Mouse (Mus musculus) urinary bladder, postnatal 10 days (tissue): ENCODE results near the gene Mas1.
"Not testable (repeated sequence)": the region's sequence is repeated elsewhere in the genome, so short reads cannot be mapped to it uniquely, and the experiment has no call there.

Experiments used
- DNase-seq: peaks from one replicate; pipeline ENCODE4 v3.0.0; 2022; ENCODE audit warnings: low spot score

Gene Mas1

GRCm38 (mm10) chr17:12868043-12868442, at the start of gene Mas1:
TSS of gene Mas1 (minus strand) at chr17:12868143.
- no peak for DNase-seq

GRCm38 (mm10) chr17:12916588-12917380, 48.8 kb upstream of the Mas1 start:
- DNase-seq, result no peak

GRCm38 (mm10) chr17:12915881-12916583, 48.1 kb upstream of the Mas1 start, which contains the start of gene Mrpl18:
TSS of gene Mrpl18 (minus strand) at chr17:12916345.
- peak; percentile 93 for DNase-seq

DNA sequence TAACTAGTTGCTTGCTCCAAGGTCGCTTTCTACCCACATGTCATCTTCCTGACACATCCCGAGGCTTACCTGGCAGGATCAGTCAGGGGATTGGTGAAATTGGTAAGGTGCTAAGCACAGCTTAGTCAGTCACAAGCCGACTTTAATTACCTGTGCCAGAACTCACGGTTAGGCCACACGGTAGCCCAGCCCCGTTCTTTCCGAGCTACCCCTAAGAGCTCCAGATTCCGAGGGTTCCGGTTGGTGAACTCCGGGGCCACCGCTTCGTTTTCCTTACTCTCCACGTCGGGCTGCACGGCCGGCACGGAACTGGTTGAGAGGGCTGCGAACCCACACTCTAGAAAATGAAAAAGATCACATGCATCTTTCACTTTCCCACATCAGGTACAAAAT, 47.5 kb upstream of the Mas1 start, which contains the start of gene Tcp1:
Gene Tcp1, plus strand, starts transcription at position 214 of the 393 bp plus-strand sequence.
- DNase-seq, result no peak

DNA sequence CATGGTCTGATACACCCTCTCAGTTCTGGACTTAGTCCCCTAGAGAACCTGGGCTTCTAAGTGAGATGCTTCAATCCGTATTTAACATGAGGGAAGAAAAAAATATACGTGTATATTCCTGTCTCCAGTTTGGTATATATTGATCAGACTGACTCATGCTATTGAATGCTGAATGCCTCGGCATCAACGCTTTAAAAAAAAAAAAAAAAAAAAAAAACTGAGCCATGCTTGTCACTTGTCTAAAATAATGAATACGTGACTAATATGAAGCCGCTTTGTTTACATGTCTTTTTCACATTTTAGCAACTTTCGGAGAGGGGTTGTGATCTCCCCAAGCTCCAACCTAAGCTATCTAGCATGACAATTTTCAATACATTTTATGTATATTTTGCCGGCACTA, 42.4 kb upstream of the Mas1 start:
- DNase-seq, result no peak

DNA sequence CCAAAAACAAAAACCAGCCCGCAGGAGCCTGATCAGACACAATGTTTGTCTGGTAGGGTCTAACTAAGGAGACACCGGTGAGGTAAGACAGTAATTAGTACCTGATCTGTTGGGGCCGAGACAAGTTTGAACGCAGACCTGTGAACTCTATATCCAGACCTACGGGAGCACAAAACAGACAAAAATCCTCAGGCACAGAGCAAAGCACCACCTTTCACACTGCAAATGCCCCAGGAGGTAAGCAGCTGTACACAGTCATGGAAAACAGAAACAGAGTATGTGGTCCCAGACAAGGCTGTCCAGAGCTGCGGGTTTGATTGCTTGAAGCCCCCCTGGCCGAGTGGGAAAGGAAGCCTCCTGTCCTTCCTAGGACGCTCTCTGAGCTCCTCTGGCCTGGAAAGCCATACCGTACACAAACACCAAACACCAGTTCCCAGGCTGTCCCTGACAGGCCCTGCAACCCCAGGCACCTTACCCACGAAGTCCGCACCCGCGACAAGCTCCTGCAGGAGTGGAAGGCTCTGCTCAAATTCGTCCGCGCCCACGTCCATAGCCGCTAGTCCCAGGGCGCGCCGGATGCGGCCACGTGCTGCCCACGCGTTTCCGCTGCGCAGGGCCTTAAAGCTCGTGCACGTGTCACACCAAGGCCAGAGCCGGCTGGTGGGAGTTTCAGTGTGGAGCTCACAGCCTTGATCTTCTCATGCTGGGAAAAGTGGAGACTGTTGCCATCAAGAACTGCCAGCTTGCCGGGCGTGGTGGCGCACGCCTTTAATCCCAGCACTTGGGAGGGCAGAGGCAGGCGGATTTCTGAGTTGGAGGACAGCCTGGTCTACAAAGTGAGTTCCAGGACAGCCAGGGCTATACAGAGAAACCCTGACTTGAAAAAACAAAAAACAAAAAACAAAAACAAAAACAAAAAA, 41.7 kb upstream of the Mas1 start, which contains the start of gene Pnldc1:
Gene Pnldc1, minus strand, starts transcription at position 870 of the 920 bp plus-strand sequence.
- DNase-seq, result no peak

GRCm38 (mm10) chr17:12906436-12906835, 38.5 kb upstream of the Mas1 start:
- no peak for DNase-seq

GRCm38 (mm10) chr17:12905810-12906209, 37.9 kb upstream of the Mas1 start:
- DNase-seq, result no peak

- no peak for DNase-seq
Measured at GRCm38 (mm10) chr17:12904349-12904748, 36.4 kb upstream of the Mas1 start.

DNA sequence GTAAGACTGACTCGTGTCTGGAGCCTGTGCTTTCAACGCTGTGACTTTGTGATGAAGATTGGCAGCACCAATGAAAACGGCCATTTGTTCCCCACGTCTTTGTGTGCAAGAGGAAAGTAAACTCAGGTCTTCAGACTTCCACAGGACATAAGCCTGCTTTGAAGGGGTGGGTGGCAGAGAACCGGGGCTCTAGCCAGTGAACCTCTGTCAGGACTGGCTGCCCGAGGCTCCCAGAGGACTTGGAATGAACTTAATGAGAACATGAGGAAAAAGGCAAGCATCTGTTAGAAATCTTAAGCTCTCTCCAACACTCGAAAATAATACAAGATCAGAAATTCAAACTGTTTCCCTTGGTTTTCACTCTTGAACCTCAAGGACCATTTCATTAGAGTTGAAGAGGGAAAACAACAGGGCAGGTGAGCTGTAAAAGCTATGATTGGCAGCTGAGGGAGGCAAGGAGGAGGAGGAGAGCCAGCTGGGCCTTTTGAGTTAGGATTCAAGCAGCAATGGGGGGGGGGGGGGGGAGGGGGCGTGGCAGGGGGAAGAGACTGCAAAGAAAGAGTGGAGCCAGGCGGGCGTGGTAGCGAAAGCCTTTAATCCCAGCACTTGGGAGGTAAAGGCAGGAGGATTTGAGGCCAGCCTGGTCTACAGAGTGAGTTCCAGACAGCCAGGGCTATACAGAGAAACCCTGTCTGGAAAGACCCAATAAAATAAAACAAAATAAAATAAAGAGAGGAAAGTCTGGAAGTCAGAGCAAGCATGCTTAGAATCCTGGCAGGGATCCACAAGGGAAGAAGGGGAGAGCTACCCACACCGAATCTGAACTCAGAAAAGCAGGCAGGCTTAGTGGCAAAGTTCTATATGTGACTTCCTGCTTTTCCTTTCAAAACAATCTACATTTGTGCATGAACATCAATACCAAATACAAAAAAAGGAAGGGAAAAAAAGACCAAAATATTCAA, 35.7 kb upstream of the Mas1 start:
- no peak for DNase-seq

GRCm38 (mm10) chr17:12902291-12902690, 34.3 kb upstream of the Mas1 start:
- no peak for DNase-seq

DNA sequence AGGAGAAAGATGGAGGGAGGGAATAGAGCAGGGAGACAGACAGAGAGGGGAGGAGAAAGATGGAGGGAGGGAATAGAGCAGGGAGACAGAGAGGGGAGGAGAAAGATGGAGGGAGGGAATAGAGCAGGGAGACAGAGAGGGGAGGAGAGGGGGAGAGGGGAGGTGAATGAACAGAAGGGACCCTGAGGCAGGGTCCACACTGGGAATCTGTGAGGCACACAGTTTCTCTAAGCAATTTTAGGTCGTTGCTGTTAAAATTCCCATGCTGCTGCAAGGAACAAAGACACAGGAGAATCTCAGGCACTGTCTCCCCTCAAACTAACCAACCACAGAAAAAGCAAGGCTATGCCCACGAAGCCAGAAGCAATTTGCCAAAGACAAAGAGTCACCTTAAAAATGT, 30.7 kb upstream of the Mas1 start:
- not testable (repeated sequence) for DNase-seq

- DNase-seq, result no peak
Measured at GRCm38 (mm10) chr17:12897674-12898073, 29.7 kb upstream of the Mas1 start.

GRCm38 (mm10) chr17:12892033-12892432, 24.1 kb upstream of the Mas1 start:
- no peak for DNase-seq

- no peak for DNase-seq
Measured at GRCm38 (mm10) chr17:12891054-12891453, 23.1 kb upstream of the Mas1 start.

DNA sequence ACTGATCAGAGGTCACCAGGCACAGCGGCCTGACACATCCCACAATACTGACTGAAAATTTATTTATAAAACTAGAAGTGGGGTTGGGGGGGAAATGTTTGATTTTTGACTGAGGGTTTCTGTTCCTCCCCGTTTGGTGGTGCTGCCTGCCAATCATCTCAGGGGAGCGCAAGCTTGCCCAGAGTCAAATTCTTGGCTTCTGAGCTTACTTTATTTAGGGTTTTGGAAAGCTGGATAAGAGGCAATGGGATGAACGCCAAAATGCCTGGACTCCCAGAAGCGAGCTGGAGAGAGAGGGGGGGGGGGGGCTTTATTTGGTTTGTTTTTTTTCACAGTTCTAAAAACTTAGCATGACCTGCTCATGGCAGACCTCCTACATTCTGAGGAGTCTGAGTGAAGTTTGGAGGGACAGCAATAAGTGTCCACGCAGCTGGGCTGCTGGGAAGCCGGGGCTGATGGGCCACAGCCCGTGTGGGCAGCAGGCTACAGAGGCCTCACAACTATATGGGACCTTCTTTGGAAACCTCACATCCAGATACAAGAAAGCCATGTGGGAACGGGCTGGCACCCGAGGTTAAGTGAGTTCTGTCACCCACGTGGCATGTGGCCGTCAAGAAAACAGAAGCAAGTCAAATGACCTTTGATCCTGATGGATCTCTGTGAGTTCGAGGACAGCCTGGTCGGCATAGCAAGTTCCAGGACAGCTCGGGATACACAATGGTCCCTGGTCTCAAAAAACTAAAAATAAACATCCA, 19.3 kb upstream of the Mas1 start:
- DNase-seq, result no peak

DNA sequence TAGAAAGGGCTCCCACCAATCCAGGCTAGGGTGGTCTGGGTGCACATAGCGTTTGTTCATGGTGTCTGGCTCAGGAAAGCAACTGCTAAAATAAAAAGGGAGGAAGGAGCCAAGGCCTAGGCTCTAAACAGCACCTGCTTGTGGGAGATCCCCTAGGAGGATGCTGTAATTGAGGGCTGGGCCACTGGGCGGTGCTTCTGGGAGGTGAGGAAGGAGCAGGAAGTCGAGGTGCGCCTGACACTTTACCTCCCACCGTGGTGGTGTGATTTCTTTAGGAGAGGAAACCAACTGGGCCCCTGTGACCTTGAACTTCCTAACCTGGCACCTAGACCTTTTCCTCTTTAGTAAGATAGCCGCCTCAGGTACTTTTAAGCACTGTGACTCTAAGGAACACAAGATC, 18.7 kb upstream of the Mas1 start:
- DNase-seq, result no peak

DNA sequence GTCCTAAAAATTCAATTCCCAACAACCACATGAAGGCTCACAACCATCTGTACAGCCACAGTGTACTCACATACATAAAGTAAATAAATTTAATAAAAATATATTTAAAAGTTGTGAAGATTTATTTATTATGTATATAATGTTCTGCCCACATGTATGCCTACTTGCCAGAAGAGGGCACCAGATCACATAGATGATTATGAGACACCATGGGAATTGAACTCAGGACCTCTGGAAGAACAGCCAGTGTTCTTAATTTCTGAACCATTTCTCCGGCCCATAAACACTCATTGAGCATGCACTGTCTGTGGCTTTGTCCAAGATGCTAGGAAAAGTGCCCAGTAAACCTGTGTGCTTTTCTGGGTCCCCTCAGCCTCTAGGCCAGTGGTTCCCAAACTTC, 13.3 kb upstream of the Mas1 start:
- no peak for DNase-seq

GRCm38 (mm10) chr17:12880178-12880577, 12.2 kb upstream of the Mas1 start:
- DNase-seq, result peak; percentile 45

- no peak for DNase-seq
Measured at GRCm38 (mm10) chr17:12875734-12876133, 7.8 kb upstream of the Mas1 start, which contains the start of gene Mrgprh. TSS of gene Mrgprh (plus strand) at chr17:12876034.
